Mouse (Mus musculus): ENCODE data around the gene Kxd1.
"Not testable (repeated sequence)": the region's sequence is repeated elsewhere in the genome, so short reads cannot be mapped to it uniquely, and the experiment has no call there.

- not testable (repeated sequence) for TF ChIP-seq CTCF (IDR thresholded peaks at IDR 0.05; ENCODE audit: low read depth, low read length); POLR2A (IDR thresholded peaks at IDR 0.05; ENCODE audit: extremely low read depth, insufficient read depth, low read length)
Observed at GRCm38 (mm10) chr8:70511174-70511573, 16.6 kb downstream of the Kxd1 start.
